Mouse (Mus musculus): ENCODE measurements around the gene Lrp2.

GRCm38 (mm10) chr2:69618336-69618735 is 32.5 kb upstream of the Lrp2 start:
- no peak for TF ChIP-seq POLR2A (IDR thresholded peaks at IDR 0.05; ENCODE audit: control insufficient read depth, extremely low read depth, insufficient read depth, low read length, poor library complexity)
- TF ChIP-seq CTCF (IDR thresholded peaks at IDR 0.05; ENCODE audit: borderline replicate concordance, control insufficient read depth, extremely low read depth, insufficient read depth, low read length, poor library complexity), result no peak
